Mouse (Mus musculus): ENCODE results near the gene Trim60.

- TF ChIP-seq POLR2A (IDR thresholded peaks at IDR 0.05; ENCODE audit: insufficient read depth, low read depth, low read length) (no peak), CTCF (IDR thresholded peaks at IDR 0.05; ENCODE audit: insufficient read depth, low read depth, low read length) (no peak)
Measured at GRCm38 (mm10) chr8:65029776-65030175, 11.4 kb upstream of the Trim60 start.
